Mouse (Mus musculus) CD4-positive, CD25-positive, alpha-beta regulatory T cell, adult 4 months (primary cell): ENCODE data around the gene Klhl3. TPM values are rescaled to one million over a fixed set of nuclear protein-coding genes. Genes with fewer than 3 reads are reported as not detected.
A peak's percentile ranks its signal among the peaks of the same experiment; 100 is the strongest.
"Not testable (repeated sequence)": the region's sequence is repeated elsewhere in the genome, so short reads cannot be mapped to it uniquely, and the experiment has no call there.

Source experiments
- ATAC-seq: one replicate; pipeline ENCODE4 v1.8.0; 2017
- polyA plus RNA-seq, 2 experiments: library from polyadenylated mRNA; unstranded; fragments of 100-300 nt; shearing (Covaris generic); gene quantifications; one replicate each; pipeline ENCODE4 v1.2.1; 2017

Gene Klhl3
- 10 to 100 TPM; 14.8 to 18.4 TPM for polyA plus RNA-seq

- peak; percentile 80 for ATAC-seq
Observed at GRCm38 (mm10) chr13:58113061-58113900, at the start of gene Klhl3. Gene Klhl3 (minus strand): TSS chr13:58113592.

DNA sequence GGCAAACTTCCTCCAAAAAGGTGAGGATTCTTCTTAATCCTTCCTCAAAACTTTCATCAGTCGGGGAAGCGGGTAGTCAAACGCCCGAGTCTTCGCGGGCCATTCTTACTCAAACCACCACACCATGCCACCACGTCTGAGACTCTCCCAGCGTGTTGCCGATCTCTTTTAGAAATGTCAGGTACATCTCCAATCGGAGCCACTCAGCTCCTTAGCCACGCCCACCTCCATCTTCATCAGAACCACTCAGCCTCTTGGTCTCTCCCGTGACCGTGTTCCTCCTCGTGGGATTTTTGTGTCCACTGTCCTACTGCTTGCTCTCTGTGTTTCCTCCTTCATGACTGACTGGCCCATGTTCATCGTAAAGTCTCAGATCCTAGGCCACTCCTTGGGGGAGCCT, 47.4 kb upstream of the Klhl3 start:
- no peak for ATAC-seq

DNA sequence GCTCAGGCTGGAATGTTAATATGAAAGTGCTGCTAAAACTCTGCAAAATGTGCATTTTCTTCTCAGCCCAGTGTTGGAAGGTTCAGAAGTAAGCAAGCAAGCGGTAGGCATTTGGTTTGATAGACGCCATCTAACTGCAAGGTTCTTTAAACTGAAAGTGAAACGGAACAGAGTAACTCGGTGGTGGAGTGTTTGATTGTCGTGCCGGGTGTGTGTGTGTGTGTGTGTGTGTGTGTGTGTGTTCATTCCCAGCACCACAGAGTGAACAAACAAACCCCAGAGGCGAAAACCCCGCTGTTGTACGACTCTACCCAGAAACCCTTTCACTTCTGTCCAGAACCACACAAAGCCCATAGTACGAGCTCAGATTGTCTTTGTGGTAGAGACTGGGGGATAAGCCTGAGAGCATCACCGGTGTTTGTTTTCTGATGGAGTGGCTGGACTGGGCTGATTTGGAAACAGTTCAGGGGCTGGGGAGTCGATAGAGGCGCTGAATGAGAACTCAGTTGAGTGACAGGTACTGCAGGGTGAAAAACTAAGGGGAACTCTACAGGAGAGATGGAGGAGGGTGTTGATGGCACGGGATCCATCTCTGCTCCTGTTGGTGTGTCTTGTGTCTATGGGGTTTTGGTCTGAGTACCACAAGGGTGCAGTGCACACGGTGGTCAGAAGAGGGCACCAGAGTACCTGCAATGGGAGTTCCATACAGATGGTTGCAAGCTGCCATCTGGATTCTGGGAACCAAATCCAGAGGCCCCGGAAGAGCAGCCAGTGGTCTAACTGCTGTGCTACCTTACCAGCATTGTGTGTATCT, 44.9 kb upstream of the Klhl3 start:
- peak; percentile 76 for ATAC-seq

- peak; percentile 72 for ATAC-seq
Observed at GRCm38 (mm10) chr13:58157447-58158098, 44.2 kb upstream of the Klhl3 start, which contains the start of gene Idnk. Gene Idnk (plus strand): TSS chr13:58157649.

DNA sequence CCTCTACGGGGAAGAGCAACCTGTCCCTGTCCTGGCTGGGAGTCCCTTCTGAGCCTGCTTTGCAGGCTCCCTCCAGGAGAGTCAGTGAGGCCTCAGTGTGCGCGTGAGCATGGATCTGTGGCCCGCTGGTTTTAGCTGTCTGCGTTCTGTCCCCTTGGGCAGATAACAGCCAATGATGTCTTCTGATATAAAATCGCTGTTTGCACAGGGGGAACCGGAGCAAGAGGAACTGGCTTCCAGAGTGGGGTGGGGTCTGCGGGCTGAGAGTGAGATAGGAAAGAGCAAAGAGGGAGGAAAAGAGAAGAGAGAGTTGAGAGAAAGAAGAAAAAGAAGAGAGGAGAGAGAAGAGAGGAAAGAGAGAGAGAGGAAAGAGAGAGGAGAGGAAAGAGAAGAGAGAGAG, 43.6 kb upstream of the Klhl3 start:
- peak; percentile 1 for ATAC-seq

- ATAC-seq, result no peak
Observed at GRCm38 (mm10) chr13:58156031-58156430, 42.6 kb upstream of the Klhl3 start.

- ATAC-seq, result no peak
Observed at GRCm38 (mm10) chr13:58150442-58150841, 37.0 kb upstream of the Klhl3 start.

DNA sequence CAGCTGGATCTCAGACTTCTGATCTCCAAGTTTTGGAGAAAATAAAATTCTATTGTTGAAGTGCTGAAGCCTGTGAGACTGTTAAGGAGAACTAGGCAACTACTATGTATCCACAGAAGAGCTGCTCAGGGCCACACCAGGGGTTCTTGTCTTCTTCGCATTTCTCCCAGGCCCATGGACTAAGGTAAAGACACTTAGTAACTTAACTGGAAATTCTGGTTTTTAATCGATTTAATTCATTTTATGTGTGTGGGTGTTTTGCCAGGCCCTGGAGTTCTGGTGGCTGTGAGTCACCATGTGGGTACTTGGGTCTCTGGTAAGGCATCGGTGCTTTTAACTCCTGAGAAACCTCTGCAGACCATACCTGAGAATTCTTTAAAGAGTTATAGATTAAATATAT, 36.2 kb upstream of the Klhl3 start:
- ATAC-seq, result no peak

DNA sequence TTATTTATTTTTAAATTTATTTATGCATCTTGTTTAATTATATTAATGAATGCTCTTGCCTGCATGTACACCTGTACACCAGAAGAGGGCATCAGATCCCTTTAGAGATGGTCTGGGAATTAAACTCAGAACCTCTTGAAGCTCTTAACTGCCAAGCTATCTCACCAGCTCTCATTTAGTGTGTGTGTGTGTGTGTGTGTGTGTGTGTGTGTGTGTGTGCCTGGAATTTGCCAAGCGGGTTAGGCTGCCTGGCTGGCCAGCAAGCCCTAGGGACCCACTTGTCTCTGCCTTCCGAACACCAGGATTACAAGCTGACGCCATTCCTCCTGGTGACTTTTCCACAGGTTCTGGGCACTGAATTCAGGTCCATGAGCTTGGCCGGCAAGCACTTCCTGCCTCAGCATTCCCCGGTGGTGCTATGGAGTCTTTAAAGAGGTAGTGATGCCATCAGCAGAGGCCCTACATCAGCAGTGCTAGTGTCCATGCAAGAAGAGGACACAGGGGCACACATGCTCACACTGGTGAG, 35.7 kb upstream of the Klhl3 start:
- ATAC-seq, result peak; percentile 79

GRCm38 (mm10) chr13:58148256-58148831, 35.0 kb upstream of the Klhl3 start:
- peak; percentile 71 for ATAC-seq

DNA sequence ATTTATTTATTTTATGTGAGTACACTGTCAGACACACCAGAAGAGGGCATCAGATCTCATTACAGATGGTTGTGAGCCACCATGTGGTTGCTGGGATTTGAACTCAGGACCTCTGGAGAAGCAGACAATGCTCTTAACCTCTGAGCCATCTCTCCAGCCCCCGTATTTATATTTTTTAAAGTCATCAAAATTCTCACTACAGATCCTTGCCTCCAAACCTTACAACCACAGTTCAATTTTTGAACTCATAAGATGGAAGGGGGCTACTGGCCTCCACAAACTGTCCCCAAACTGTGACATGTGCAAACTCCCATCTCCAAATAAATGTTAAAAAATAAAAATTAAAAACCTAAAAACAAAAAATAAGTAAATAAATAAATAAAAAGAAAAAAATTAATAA, 34.4 kb upstream of the Klhl3 start:
- ATAC-seq, result no peak

DNA sequence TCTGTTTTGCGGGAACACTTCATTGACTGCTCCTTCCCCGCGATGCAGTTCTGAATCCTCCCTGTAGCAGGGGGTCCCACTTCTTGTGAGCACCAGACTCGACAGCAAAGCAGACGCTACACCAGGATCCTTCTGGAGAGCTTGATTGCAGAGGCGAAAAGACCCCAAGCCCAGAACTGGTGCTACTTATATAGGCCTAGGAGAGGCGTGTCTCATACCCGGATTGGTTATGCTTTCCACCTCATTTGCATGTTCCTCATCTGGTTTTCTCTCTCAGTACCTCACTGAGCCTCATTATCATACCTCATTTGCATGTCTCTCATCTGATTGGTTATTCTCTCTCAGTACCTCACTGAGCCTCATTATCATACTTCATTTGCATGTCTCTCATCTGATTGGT, 33.2 kb upstream of the Klhl3 start:
- not testable (repeated sequence) for ATAC-seq

DNA sequence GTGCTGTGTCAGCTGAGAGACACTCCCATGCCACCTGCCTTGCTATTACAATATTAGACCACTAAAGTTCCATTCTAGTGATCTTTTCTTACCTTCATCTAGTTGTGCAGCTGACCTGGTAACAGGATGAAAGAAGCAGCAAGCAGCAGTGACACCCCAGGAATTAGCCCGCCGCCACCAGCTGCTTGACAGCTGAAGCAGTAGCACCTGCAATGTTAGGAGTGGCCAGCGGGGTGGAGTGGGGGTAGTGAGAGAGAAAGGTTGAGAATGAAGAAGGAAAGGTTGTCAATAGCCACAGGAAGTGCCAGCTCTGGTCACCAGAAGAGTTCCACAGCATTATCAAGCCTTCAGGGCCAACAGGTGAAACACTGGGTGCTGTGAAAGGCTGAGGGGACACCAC, 18.3 kb upstream of the Klhl3 start:
- no peak for ATAC-seq

DNA sequence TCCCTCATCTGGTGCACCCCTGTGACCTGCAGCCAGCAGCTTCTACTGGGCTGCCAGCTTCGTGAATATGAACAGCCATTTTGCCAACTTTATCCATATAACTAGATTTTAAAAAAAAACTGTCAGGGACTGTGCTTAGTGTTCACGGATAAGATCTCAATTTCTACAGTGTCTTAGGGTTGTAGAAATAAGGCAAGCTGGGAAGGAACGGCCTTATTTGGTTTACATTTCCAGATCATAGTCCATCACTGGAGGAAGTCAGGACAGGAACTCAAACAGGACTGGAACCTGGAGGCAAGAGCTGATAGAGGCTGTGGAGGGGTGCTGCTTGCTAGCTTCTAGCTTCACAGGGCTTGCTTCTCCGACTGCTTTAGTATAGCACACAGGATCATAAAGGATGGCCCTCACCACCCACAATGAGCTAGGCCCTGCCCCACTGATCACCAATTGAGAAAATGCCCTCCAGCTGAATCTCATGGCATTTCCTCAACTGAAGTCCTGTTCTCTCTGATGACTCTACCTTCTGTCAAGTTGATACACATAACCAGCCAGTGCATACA, 16.4 kb upstream of the Klhl3 start:
- no peak for ATAC-seq

- peak; percentile 78 for ATAC-seq
Observed at GRCm38 (mm10) chr13:58128768-58129671, 15.6 kb upstream of the Klhl3 start.

GRCm38 (mm10) chr13:58128396-58128767, 15.0 kb upstream of the Klhl3 start, which contains the start of gene Hnrnpa0:
Gene Hnrnpa0 (minus strand): TSS chr13:58128556.
- peak; percentile 74 for ATAC-seq

GRCm38 (mm10) chr13:58127766-58128361, 14.5 kb upstream of the Klhl3 start:
- ATAC-seq, result peak; percentile 9

- ATAC-seq, result no peak
Observed at GRCm38 (mm10) chr13:58126862-58127765, 13.7 kb upstream of the Klhl3 start.

DNA sequence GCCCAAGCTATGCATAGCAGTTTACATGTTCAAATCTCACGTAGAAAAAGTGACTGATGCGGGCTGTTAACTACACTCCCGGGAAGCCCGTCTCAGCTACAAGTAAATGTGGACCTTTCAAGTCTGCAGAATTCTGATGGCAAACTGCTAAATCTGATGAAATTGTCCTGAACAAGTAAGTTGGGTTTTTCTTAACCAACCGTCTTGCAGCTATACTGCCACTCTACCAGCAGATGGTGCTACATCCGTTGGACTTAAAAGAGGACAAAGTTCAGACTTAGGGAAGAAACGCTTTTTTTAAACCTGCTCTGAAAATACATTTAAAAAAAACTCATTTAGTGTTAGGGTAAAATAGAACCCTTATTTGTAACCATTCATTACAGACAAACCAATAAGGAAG, 12.7 kb upstream of the Klhl3 start:
- peak; percentile 21 for ATAC-seq
